33 mouse cellular contexts compared by ENCODE assay signal in the genomic region with DNA sequence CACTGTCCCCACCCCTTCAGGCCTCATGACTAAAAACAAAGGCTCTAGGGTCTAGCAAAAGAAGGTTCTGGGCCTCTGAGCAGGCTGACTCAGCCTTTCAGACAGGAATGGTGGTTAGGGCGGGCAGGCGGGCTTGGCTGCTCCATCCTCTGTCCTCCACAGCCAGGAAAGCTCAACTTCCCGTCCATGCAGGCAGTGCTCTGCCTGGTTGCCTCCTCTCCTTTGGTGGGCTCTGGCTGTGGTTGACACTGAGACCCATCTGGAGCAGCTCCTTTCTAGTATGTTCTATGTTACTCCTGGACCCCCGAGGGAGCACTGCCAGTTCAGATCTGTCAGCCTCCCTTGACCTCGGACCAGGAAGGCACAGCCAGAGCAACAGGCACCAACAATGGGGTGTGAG. TPM values are rescaled to one million over a fixed set of nuclear protein-coding genes. Genes with fewer than 3 reads are reported as not detected.
DNase-seq lines count a peak whose midpoint lies in the region; ATAC-seq and TF ChIP-seq lines count a peak whose summit lies in the region.
"Had no signal": no experiment of that assay in that cellular context is flagged by ENCODE, and none has a peak within 500 bp of the region (broad histone marks: within the 10 kb centered on the region; RNA-seq: fewer than 3 reads in every experiment).

A gene (minus strand): TSS at position 101 of the 400 bp plus-strand sequence.

- H3K4me1 ChIP-seq in limb, embryonic 13.5 days, result no peaks in the 10 kb centered on the region
- no peaks in the 10 kb centered on the region; the same call in 1 of the 2 replicates for H3K4me1 ChIP-seq in limb, embryonic 10.5 days
- H3K4me1 ChIP-seq in intestine, postnatal 0 days (replicated peaks; ENCODE audit: control insufficient read depth, insufficient read depth, low read length), result no peaks in the 10 kb centered on the region
- H3K4me1 ChIP-seq: embryonic facial prominence, embryonic 10.5 days; embryonic facial prominence, embryonic 13.5 days; heart, embryonic 10.5 days; heart, embryonic 13.5 days had no signal

- DNase-seq in gastrocnemius, adult 2 months, result peak; percentile 14
- no peak for DNase-seq in gastrocnemius, postnatal 10 days
- no peak for DNase-seq in limb, embryonic 10.5 days (ENCODE audit: low spot score)
- DNase-seq in layer of hippocampus, adult 18-20 months (ENCODE audit: low spot score in 2 of 2), result no peak
- DNase-seq in adrenal gland, postnatal 4 days (ENCODE audit: low spot score in 2 of 2), result no peak
- DNase-seq: adrenal gland, postnatal 10 days; adrenal gland, postnatal 36 days; cerebellum, adult 11-12 months; cerebellum, adult 8-10 months; cerebellum, postnatal 10 days; cerebellum, postnatal 36 days; embryo, embryonic 11 days; forebrain, postnatal 0 days; gastrocnemius, postnatal 36 days; heart, adult 2 months; heart, postnatal 14 days; heart, postnatal 4 days had no signal

- no peaks in the 10 kb centered on the region for H3K27me3 ChIP-seq in limb, embryonic 13.5 days
- H3K27me3 ChIP-seq in limb, embryonic 10.5 days (ENCODE audit: low read depth, poor library complexity, severe bottlenecking), result no peaks in the 10 kb centered on the region
- no peaks in the 10 kb centered on the region for H3K27me3 ChIP-seq in intestine, postnatal 0 days (replicated peaks; ENCODE audit: control insufficient read depth, insufficient read depth, low read length)
- H3K27me3 ChIP-seq: embryonic facial prominence, embryonic 13.5 days; heart, embryonic 13.5 days; Patski had no signal

- H3K4me2 ChIP-seq in limb, embryonic 13.5 days (replicated peaks), result no peak within 1 kb of the TSS
- H3K4me2 ChIP-seq in intestine, postnatal 0 days (replicated peaks; ENCODE audit: low read depth), result no peak within 1 kb of the TSS
- H3K4me2 ChIP-seq: embryonic facial prominence, embryonic 13.5 days; heart, embryonic 13.5 days; hindbrain, embryonic 14.5 days had no signal

- H3K36me3 ChIP-seq in limb, embryonic 13.5 days, result peaks cover 50% of the 10 kb centered on the region
- peaks cover 40% of the 10 kb centered on the region for H3K36me3 ChIP-seq in limb, embryonic 10.5 days
- H3K36me3 ChIP-seq in intestine, postnatal 0 days (ENCODE audit: control insufficient read depth, insufficient read depth), result peaks cover 45% of the 10 kb centered on the region

- WGBS in limb, embryonic 13.5 days, result 78% methylated on average over 5 of the region's 5 CpGs
- 85% methylated on average over 5 of the region's 5 CpGs for WGBS in limb, embryonic 10.5 days
- 77% methylated on average over 5 of the region's 5 CpGs for WGBS in intestine, postnatal 0 days

- intact Hi-C loops in gastrocnemius, adult 2 months (cut with DNase I), result no loop called here

- H3K4me3 ChIP-seq in gastrocnemius, adult 2 months, result no peak within 1 kb of the TSS
- H3K4me3 ChIP-seq in limb, embryonic 13.5 days, result no peak within 1 kb of the TSS
- no peak within 1 kb of the TSS for H3K4me3 ChIP-seq in limb, embryonic 10.5 days
- no peak within 1 kb of the TSS for H3K4me3 ChIP-seq in intestine, postnatal 0 days (ENCODE audit: low read depth, low read length)
- H3K4me3 ChIP-seq: embryonic facial prominence, embryonic 10.5 days; embryonic facial prominence, embryonic 13.5 days; erythroblast, embryonic 14.5 days; heart, adult 2 months; heart, embryonic 10.5 days; heart, embryonic 13.5 days had no signal

- H3K9me3 ChIP-seq in limb, embryonic 13.5 days, result no peaks in the 10 kb centered on the region
- H3K9me3 ChIP-seq in limb, embryonic 10.5 days (replicated peaks), result no peaks in the 10 kb centered on the region
- H3K9me3 ChIP-seq in intestine, postnatal 0 days (ENCODE audit: control insufficient read depth), result no peaks in the 10 kb centered on the region
- H3K9me3 ChIP-seq: embryonic facial prominence, embryonic 10.5 days; embryonic facial prominence, embryonic 13.5 days; heart, embryonic 10.5 days; heart, embryonic 13.5 days had no signal

- no peak for TF ChIP-seq CTCF in gastrocnemius, adult 2 months (IDR thresholded peaks at IDR 0.05)
- no peak for TF ChIP-seq CTCF in intestine, postnatal 0 days (IDR thresholded peaks at IDR 0.05; ENCODE audit: low read depth)

- no peak for ATAC-seq in limb, embryonic 13.5 days (ENCODE audit: low FRiP score, low read depth)
- no peak for ATAC-seq in intestine, postnatal 0 days
- ATAC-seq: CD4-positive, CD25-positive, alpha-beta regulatory T cell, adult 4 months; forebrain, embryonic 14.5 days; forebrain, postnatal 0 days; hindbrain, postnatal 0 days; inflammation-experienced regulatory T-cells, adult 6 months had no signal

- no peak within 1 kb of the TSS for H3K27ac ChIP-seq in gastrocnemius, adult 2 months
- no peak within 1 kb of the TSS for H3K27ac ChIP-seq in limb, embryonic 13.5 days
- H3K27ac ChIP-seq in limb, embryonic 10.5 days, result no peak within 1 kb of the TSS
- peak within 1 kb of the TSS; percentile 54; the same call in 1 of the 2 replicates for H3K27ac ChIP-seq in intestine, postnatal 0 days (ENCODE audit: low read depth, low read length)
- H3K27ac ChIP-seq: embryonic facial prominence, embryonic 10.5 days; embryonic facial prominence, embryonic 13.5 days; heart, adult 2 months; heart, embryonic 10.5 days; heart, embryonic 13.5 days; hindbrain, embryonic 14.5 days; hindbrain, postnatal 0 days had no signal

- 0 out of 2 replicates have a peak within 1 kb of the TSS, but pooled peaks have one; percentile 8 for H3K9ac ChIP-seq in limb, embryonic 13.5 days
- H3K9ac ChIP-seq in intestine, postnatal 0 days (ENCODE audit: low read depth, low read length), result no peak within 1 kb of the TSS
- H3K9ac ChIP-seq: embryonic facial prominence, embryonic 13.5 days; forebrain, postnatal 0 days; heart, embryonic 13.5 days; hindbrain, embryonic 14.5 days had no signal

RNA-seq across cellular contexts. Expression of the gene that starts here (rescaled TPM):
- total RNA-seq in gastrocnemius, adult 2 months (2021), result 1 to 10 TPM in 1 of 2 experiments, under 1 TPM in 1; 0.41 to 2.1 TPM
- total RNA-seq in gastrocnemius, postnatal 10 days (2021), result under 1 TPM; 0.59 to 0.73 TPM
- not detected in 2 replicates for polyA plus RNA-seq in limb, embryonic 13.5 days (2015; fragmentation: Nextera tagmentation; extraction: Ambion mirVana)
- polyA plus RNA-seq in limb, embryonic 10.5 days (2016; fragmentation: Nextera tagmentation; extraction: Ambion mirVana), result 0.26 TPM in 1 of 2 replicates, not detected in the other
- not detected in 2 replicates for polyA plus RNA-seq in intestine, postnatal 0 days (2015; fragmentation: Nextera tagmentation; extraction: Ambion mirVana)
- 1 to 10 TPM; 2.5 to 4.4 TPM for total RNA-seq in layer of hippocampus, adult 18-20 months (2021)
- total RNA-seq in adrenal gland, postnatal 4 days (2021), result not detected
- total RNA-seq: heart, adult 2 months; hindbrain, postnatal 0 days; MEL had no signal
- polyA plus RNA-seq: C2C12; embryonic facial prominence, embryonic 10.5 days; embryonic facial prominence, embryonic 13.5 days; forebrain, embryonic 14.5 days; forebrain, postnatal 0 days; heart, embryonic 10.5 days; heart, embryonic 13.5 days; heart, embryonic 16.5 days; hindbrain, embryonic 14.5 days; hindbrain, postnatal 0 days; Patski had no signal
